ENCODE assay signal across 8 mouse cellular contexts in the genomic region with DNA sequence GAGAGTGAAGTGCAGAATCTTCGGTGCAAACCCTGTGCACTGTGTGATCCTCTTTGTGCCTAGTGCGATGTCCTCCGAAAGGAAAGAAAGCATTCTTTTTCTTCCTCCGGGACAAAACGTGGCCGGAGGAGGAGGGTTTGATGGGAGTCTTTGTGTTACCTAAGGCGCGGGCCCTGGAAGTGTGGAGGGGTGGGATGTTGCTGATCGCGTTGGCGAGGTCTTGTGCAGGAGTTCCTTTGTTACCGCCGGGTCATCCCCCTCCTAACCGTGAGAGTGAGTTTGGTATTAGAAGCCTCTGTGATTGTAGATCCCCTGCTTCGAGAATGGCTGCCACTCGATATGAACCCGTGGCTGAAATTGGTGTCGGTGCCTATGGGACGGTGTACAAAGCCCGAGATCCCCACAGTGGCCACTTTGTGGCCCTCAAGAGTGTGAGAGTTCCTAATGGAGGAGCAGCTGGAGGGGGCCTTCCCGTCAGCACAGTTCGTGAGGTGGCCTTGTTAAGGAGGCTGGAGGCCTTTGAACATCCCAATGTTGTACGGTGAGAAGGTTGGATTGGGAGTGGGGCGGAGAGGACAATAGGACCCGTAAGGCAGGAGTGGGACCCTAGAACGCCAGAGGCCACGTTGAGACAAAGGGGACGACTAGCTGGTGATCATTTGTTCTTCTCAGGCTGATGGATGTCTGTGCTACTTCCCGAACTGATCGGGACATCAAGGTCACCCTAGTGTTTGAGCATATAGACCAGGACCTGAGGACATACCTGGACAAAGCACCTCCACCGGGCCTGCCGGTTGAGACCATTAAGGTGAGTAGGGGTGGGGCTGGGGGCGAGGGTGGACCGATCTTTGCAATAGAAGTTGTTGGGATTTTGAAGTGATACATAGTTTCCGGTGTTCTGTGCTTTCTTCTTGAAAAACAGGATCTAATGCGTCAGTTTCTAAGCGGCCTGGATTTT. TPM values are rescaled to one million over a fixed set of nuclear protein-coding genes. Genes with fewer than 3 reads are reported as not detected.
A peak's percentile ranks its signal among the peaks of the same experiment; 100 is the strongest.
DNase-seq lines count a peak whose midpoint lies in the region; ATAC-seq and TF ChIP-seq lines count a peak whose summit lies in the region.

No protein-coding gene starts in this region.

- TF ChIP-seq POLR2A in small intestine, adult 2 months (IDR thresholded peaks at IDR 0.05; ENCODE audit: low read depth, low read length), result no peak

- 11% methylated on average over 37 of the region's 37 CpGs for WGBS in kidney, embryonic 15.5 days
- WGBS in embryonic facial prominence, embryonic 15.5 days, result 8% methylated on average over 37 of the region's 37 CpGs
- 14% methylated on average over 37 of the region's 37 CpGs for WGBS in limb, embryonic 12.5 days
- 7% methylated on average over 37 of the region's 37 CpGs for WGBS in small intestine, adult 2 months

- H3K9ac ChIP-seq in kidney, embryonic 15.5 days, result peak overlapping the region; percentile 96
- peak overlapping the region; percentile 98 for H3K9ac ChIP-seq in ES-E14 (ENCODE audit: insufficient read depth, low read depth, low read length, poor library complexity, severe bottlenecking)
- H3K9ac ChIP-seq in embryonic facial prominence, embryonic 15.5 days, result peak overlapping the region; percentile 95
- H3K9ac ChIP-seq in limb, embryonic 12.5 days (replicated peaks), result peak overlapping the region; percentile 97

- H3K9me3 ChIP-seq in kidney, embryonic 15.5 days (replicated peaks), result no peaks in the 10 kb centered on the region
- no peaks in the 10 kb centered on the region for H3K9me3 ChIP-seq in ES-E14 (ENCODE audit: control insufficient read depth, insufficient read depth, low read depth, low read length)
- no peaks in the 10 kb centered on the region for H3K9me3 ChIP-seq in embryonic facial prominence, embryonic 15.5 days (replicated peaks)
- H3K9me3 ChIP-seq in limb, embryonic 12.5 days, result no peaks in the 10 kb centered on the region

- H3K4me2 ChIP-seq in kidney, embryonic 15.5 days, result peak overlapping the region; percentile 77
- H3K4me2 ChIP-seq in embryonic facial prominence, embryonic 15.5 days (replicated peaks), result peak overlapping the region; percentile 66
- peak overlapping the region; percentile 79 for H3K4me2 ChIP-seq in limb, embryonic 12.5 days

- no peak for TF ChIP-seq CTCF in small intestine, adult 2 months (IDR thresholded peaks at IDR 0.05; ENCODE audit: extremely low read depth, insufficient read length, insufficient replicate concordance, low read depth, low read length)

- H3K4me3 ChIP-seq in kidney, embryonic 15.5 days (replicated peaks), result peak overlapping the region; percentile 89
- H3K4me3 ChIP-seq in ES-E14 (ENCODE audit: insufficient read depth in 1 of 2, low read depth in 1 of 2, low read length in 2 of 2, poor library complexity in 1 of 2, severe bottlenecking in 1 of 2), result peak overlapping the region; percentile 84 to 99
- peak overlapping the region; percentile 84 for H3K4me3 ChIP-seq in embryonic facial prominence, embryonic 15.5 days (replicated peaks)
- H3K4me3 ChIP-seq in limb, embryonic 12.5 days (replicated peaks), result peak overlapping the region; percentile 88
- H3K4me3 ChIP-seq in small intestine, adult 2 months (ENCODE audit: low read depth, low read length), result peak overlapping the region; percentile 85

- in situ Hi-C loops in ES-E14 (cut with MboI; ENCODE audit: low sequenced_read_pairs in 2 of 2, unreplicated experiment in 2 of 2), result no loop called here

- H3K27ac ChIP-seq in kidney, embryonic 15.5 days, result peak overlapping the region; percentile 88
- H3K27ac ChIP-seq in ES-E14 (ENCODE audit: insufficient read depth, low read depth, low read length, poor library complexity, severe bottlenecking), result peak overlapping the region; percentile 77
- peak overlapping the region; percentile 90 for H3K27ac ChIP-seq in embryonic facial prominence, embryonic 15.5 days (replicated peaks)
- peak overlapping the region; percentile 89 for H3K27ac ChIP-seq in limb, embryonic 12.5 days
- H3K27ac ChIP-seq in small intestine, adult 2 months (ENCODE audit: insufficient read depth, low read depth, low read length), result peak overlapping the region; percentile 58

- H3K4me1 ChIP-seq in kidney, embryonic 15.5 days, result peaks cover 53% of the 10 kb centered on the region
- H3K4me1 ChIP-seq in ES-E14 (ENCODE audit: control insufficient read depth in 2 of 2, insufficient read depth in 2 of 2, low read length in 2 of 2, poor library complexity in 1 of 2), result peaks cover 2 to 10% of the 10 kb centered on the region in 2 experiments; a peak in 3 of 4 replicates
- peaks cover 31% of the 10 kb centered on the region for H3K4me1 ChIP-seq in embryonic facial prominence, embryonic 15.5 days
- peaks cover 31% of the 10 kb centered on the region for H3K4me1 ChIP-seq in limb, embryonic 12.5 days (replicated peaks)
- peaks cover 21% of the 10 kb centered on the region for H3K4me1 ChIP-seq in small intestine, adult 2 months (ENCODE audit: control insufficient read depth, insufficient read depth, insufficient read length, low read length)

- H3K36me3 ChIP-seq in kidney, embryonic 15.5 days, result peaks cover 44% of the 10 kb centered on the region
- peaks cover 39% of the 10 kb centered on the region for H3K36me3 ChIP-seq in ES-E14 (ENCODE audit: control insufficient read depth, insufficient read depth, low read length, poor library complexity, severe bottlenecking)
- peaks cover 41% of the 10 kb centered on the region for H3K36me3 ChIP-seq in embryonic facial prominence, embryonic 15.5 days
- H3K36me3 ChIP-seq in limb, embryonic 12.5 days, result peaks cover 44% of the 10 kb centered on the region
- peaks cover 27% of the 10 kb centered on the region for H3K36me3 ChIP-seq in small intestine, adult 2 months (ENCODE audit: control insufficient read depth, insufficient read depth, low read length)

- no peak for DNase-seq in kidney, postnatal 36 days
- no peak for DNase-seq in ES-E14 (ENCODE audit: low read depth, low spot score)
- DNase-seq in adipocyte (ENCODE audit: low spot score), result no peak
- no peak for DNase-seq in urinary bladder, postnatal 4 days (ENCODE audit: low spot score in 2 of 2)

- no peak for ATAC-seq in kidney, embryonic 15.5 days (replicated peaks; ENCODE audit: low FRiP score)
- no peak for ATAC-seq in embryonic facial prominence, embryonic 15.5 days (ENCODE audit: insufficient number of reproducible peaks, low FRiP score, low TSS enrichment, low read depth)
- no peak for ATAC-seq in limb, embryonic 12.5 days (ENCODE audit: insufficient number of reproducible peaks, insufficient read depth, low FRiP score, low TSS enrichment, low read depth)

- H3K27me3 ChIP-seq in kidney, embryonic 15.5 days, result peaks cover 23% of the 10 kb centered on the region
- no peaks in the 10 kb centered on the region for H3K27me3 ChIP-seq in embryonic facial prominence, embryonic 15.5 days
- H3K27me3 ChIP-seq in limb, embryonic 12.5 days, result peaks cover 26% of the 10 kb centered on the region
- H3K27me3 ChIP-seq in small intestine, adult 2 months (ENCODE audit: control insufficient read depth, insufficient read depth, low read length), result peaks cover 7% of the 10 kb centered on the region

TF ChIP-seq in ES-E14, 5 proteins besides CTCF, POLR2A, EP300 and RAD21:
- TF ChIP-seq HCFC1 (IDR thresholded peaks at IDR 0.05; ENCODE audit: borderline replicate concordance, insufficient read depth, low read length), result no peak
- no peak for TF ChIP-seq ZC3H11A (IDR thresholded peaks at IDR 0.05; ENCODE audit: borderline replicate concordance, low read depth, low read length)
- TF ChIP-seq ZNF384 (IDR thresholded peaks at IDR 0.05; ENCODE audit: low read depth, low read length), result no peak
- TF ChIP-seq CHD2 (IDR thresholded peaks at IDR 0.05; ENCODE audit: low read depth, low read length), result no peak
- no peak for TF ChIP-seq MAFK (IDR thresholded peaks at IDR 0.05; ENCODE audit: insufficient read depth, low read depth, low read length)

RNA-seq across cellular contexts. Expression of a gene that starts 0.9 kb away (rescaled TPM):
- 1,852 and 1,884 TPM in 2 replicates for polyA plus RNA-seq in kidney, embryonic 15.5 days (2015; fragmentation: Nextera tagmentation; extraction: Ambion mirVana)
- total RNA-seq in ES-E14 (2012; rRNA removed), result 502 and 522 TPM in 2 replicates
- polyA plus RNA-seq in embryonic facial prominence, embryonic 15.5 days (2015; fragmentation: Nextera tagmentation; extraction: Ambion mirVana), result 1,372 and 1,398 TPM in 2 replicates
- 2,363 and 2,376 TPM in 2 replicates for polyA plus RNA-seq in limb, embryonic 12.5 days (2016; fragmentation: Nextera tagmentation; extraction: Ambion mirVana)
- polyA plus RNA-seq in small intestine, adult 2 months (2012; rRNA removed), result 57.6 and 108 TPM in 2 replicates

RNA-seq across cellular contexts. Expression of a gene that starts 4.2 kb away (rescaled TPM):
- polyA plus RNA-seq in kidney, embryonic 15.5 days (2015; fragmentation: Nextera tagmentation; extraction: Ambion mirVana), result 1.1 and 1.4 TPM in 2 replicates
- 4.6 and 8.3 TPM in 2 replicates for total RNA-seq in ES-E14 (2012; rRNA removed)
- 1.8 and 2.4 TPM in 2 replicates for polyA plus RNA-seq in embryonic facial prominence, embryonic 15.5 days (2015; fragmentation: Nextera tagmentation; extraction: Ambion mirVana)
- 1.5 and 1.9 TPM in 2 replicates for polyA plus RNA-seq in limb, embryonic 12.5 days (2016; fragmentation: Nextera tagmentation; extraction: Ambion mirVana)
- 1.9 and 6.9 TPM in 2 replicates for polyA plus RNA-seq in small intestine, adult 2 months (2012; rRNA removed)

RNA-seq across cellular contexts. Expression of a gene that starts 5.9 kb away (rescaled TPM):
- polyA plus RNA-seq in kidney, embryonic 15.5 days (2015; fragmentation: Nextera tagmentation; extraction: Ambion mirVana), result 185 and 189 TPM in 2 replicates
- 121 and 154 TPM in 2 replicates for total RNA-seq in ES-E14 (2012; rRNA removed)
- polyA plus RNA-seq in embryonic facial prominence, embryonic 15.5 days (2015; fragmentation: Nextera tagmentation; extraction: Ambion mirVana), result 175 and 177 TPM in 2 replicates
- 171 and 172 TPM in 2 replicates for polyA plus RNA-seq in limb, embryonic 12.5 days (2016; fragmentation: Nextera tagmentation; extraction: Ambion mirVana)
- 36.1 and 48.9 TPM in 2 replicates for polyA plus RNA-seq in small intestine, adult 2 months (2012; rRNA removed)

RNA-seq across cellular contexts. Expression of a gene that starts 10.9 kb away (rescaled TPM):
- 0.04 and 0.42 TPM in 2 replicates for polyA plus RNA-seq in kidney, embryonic 15.5 days (2015; fragmentation: Nextera tagmentation; extraction: Ambion mirVana)
- total RNA-seq in ES-E14 (2012; rRNA removed), result 1.4 and 2.0 TPM in 2 replicates
- 0.45 and 0.49 TPM in 2 replicates for polyA plus RNA-seq in embryonic facial prominence, embryonic 15.5 days (2015; fragmentation: Nextera tagmentation; extraction: Ambion mirVana)
- 0.38 TPM in 1 of 2 replicates, not detected in the other for polyA plus RNA-seq in limb, embryonic 12.5 days (2016; fragmentation: Nextera tagmentation; extraction: Ambion mirVana)
- polyA plus RNA-seq in small intestine, adult 2 months (2012; rRNA removed), result 6.1 and 15.6 TPM in 2 replicates

RNA-seq across cellular contexts. Expression of a gene that starts 16.1 kb away (rescaled TPM):
- polyA plus RNA-seq in kidney, embryonic 15.5 days (2015; fragmentation: Nextera tagmentation; extraction: Ambion mirVana), result 9.9 and 12.3 TPM in 2 replicates
- total RNA-seq in ES-E14 (2012; rRNA removed), result 0.40 and 0.74 TPM in 2 replicates
- 0.13 and 0.41 TPM in 2 replicates for polyA plus RNA-seq in embryonic facial prominence, embryonic 15.5 days (2015; fragmentation: Nextera tagmentation; extraction: Ambion mirVana)
- polyA plus RNA-seq in limb, embryonic 12.5 days (2016; fragmentation: Nextera tagmentation; extraction: Ambion mirVana), result 0.16 TPM in 1 of 2 replicates, not detected in the other
- 0.22 and 0.29 TPM in 2 replicates for polyA plus RNA-seq in small intestine, adult 2 months (2012; rRNA removed)

Comparison
In these comparisons a context has a peak if more than half of its experiments do, and no peak if none do; other contexts are left out.
1. RNA of a gene that starts 0.9 kb away (polyA plus RNA-seq): 2,363 to 2,376 TPM in limb, embryonic 12.5 days, 1,852 to 1,884 TPM in kidney, embryonic 15.5 days and 1,372 to 1,398 TPM in embryonic facial prominence, embryonic 15.5 days; 57.6 to 108 TPM in small intestine, adult 2 months; every median in the first group is over 10 times any median in the second.
2. Peak in every context shown above with its lines, with median percentiles within 50 percentile points of each other: H3K27ac ChIP-seq, H3K4me2 ChIP-seq, H3K4me3 ChIP-seq and H3K9ac ChIP-seq.